Mouse (Mus musculus) stomach, postnatal 0 days (tissue): ENCODE measurements around the gene Abcb8. TPM values are rescaled to one million over a fixed set of nuclear protein-coding genes. Genes with fewer than 3 reads are reported as not detected.

ENCODE experiments used
- ATAC-seq: fragments of 200-750 bp; cut with Nextera tagmentation; 2 replicates; pipeline ENCODE4 v1.8.0; 2017; ENCODE audit not compliant: low FRiP score, low TSS enrichment
- DNase-seq: peaks from one replicate; pipeline ENCODE4 v3.0.0-alpha.2; 2016; ENCODE audit warnings: low spot score
- H3K27ac ChIP-seq: fragments of 300-500 bp; sonication (generic); replicated peaks from 2 replicates; pipeline ENCODE4 v1.5.1; 2014; ENCODE audit warnings: mild to moderate bottlenecking, control low read depth
- H3K27me3 ChIP-seq: fragments of 300-500 bp; sonication (generic); 2 replicates; pipeline ENCODE4 v1.6.1; 2014; ENCODE audit warnings: low read length; ENCODE audit not compliant: control insufficient read depth, insufficient read depth
- H3K36me3 ChIP-seq: fragments of 300-500 bp; sonication (generic); 2 replicates; pipeline ENCODE4 v1.6.1; 2014; ENCODE audit warnings: low read length, mixed read lengths; ENCODE audit not compliant: control insufficient read depth, insufficient read depth
- H3K4me1 ChIP-seq: fragments of 300-500 bp; sonication (generic); replicated peaks from 2 replicates; pipeline ENCODE4 v1.6.1; 2014; ENCODE audit warnings: antibody characterized with exemption; ENCODE audit not compliant: control insufficient read depth, insufficient read depth
- H3K4me2 ChIP-seq: fragments of 300-500 bp; sonication (generic); replicated peaks from 2 replicates; pipeline ENCODE4 v1.6.1; 2014; ENCODE audit warnings: low read depth, mild to moderate bottlenecking, control low read depth, moderate library complexity
- H3K4me3 ChIP-seq: fragments of 300-500 bp; sonication (generic); 2 replicates; pipeline ENCODE4 v1.5.1; 2014; ENCODE audit warnings: low read depth, low read length, control low read depth
- H3K9ac ChIP-seq: fragments of 300-500 bp; sonication (generic); 2 replicates; pipeline ENCODE4 v1.6.1; 2014; ENCODE audit warnings: mild to moderate bottlenecking, low read length, control low read depth, mixed read lengths
- H3K9me3 ChIP-seq: fragments of 300-500 bp; sonication (generic); 2 replicates; pipeline ENCODE4 v1.6.1; 2016; ENCODE audit warnings: low read length; ENCODE audit not compliant: control insufficient read depth
- CTCF ChIP-seq: IDR thresholded peaks from 2 replicates; pipeline ENCODE4 v1.5.1; 2016; ENCODE audit warnings: antibody characterized with exemption, low read depth, mild to moderate bottlenecking, moderate library complexity
- EP300 ChIP-seq: optimal IDR thresholded peaks from 2 replicates; pipeline ENCODE3; 2016; ENCODE audit warnings: antibody characterized with exemption
- WGBS: fragments of 180-500 bp; shearing (Covaris S2); extraction: QIAGEN DNeasy Blood & Tissue Kit; methylation state at CpG from one replicate; pipeline ENCODE4 v1.1.7; 2014; 5-methylcytosine and 5-hydroxymethylcytosine counted together
- polyA plus RNA-seq: library from polyadenylated mRNA; unstranded; fragments of >200 nt; fragmentation: Nextera tagmentation; extraction: Ambion mirVana; gene quantifications from 2 replicates; pipeline ENCODE4 v1.2.1, GENCODE M21; 2015

The Abcb8 gene
- polyA plus RNA-seq, 1 experiment from 2014 or later = 29.3 TPM

DNA sequence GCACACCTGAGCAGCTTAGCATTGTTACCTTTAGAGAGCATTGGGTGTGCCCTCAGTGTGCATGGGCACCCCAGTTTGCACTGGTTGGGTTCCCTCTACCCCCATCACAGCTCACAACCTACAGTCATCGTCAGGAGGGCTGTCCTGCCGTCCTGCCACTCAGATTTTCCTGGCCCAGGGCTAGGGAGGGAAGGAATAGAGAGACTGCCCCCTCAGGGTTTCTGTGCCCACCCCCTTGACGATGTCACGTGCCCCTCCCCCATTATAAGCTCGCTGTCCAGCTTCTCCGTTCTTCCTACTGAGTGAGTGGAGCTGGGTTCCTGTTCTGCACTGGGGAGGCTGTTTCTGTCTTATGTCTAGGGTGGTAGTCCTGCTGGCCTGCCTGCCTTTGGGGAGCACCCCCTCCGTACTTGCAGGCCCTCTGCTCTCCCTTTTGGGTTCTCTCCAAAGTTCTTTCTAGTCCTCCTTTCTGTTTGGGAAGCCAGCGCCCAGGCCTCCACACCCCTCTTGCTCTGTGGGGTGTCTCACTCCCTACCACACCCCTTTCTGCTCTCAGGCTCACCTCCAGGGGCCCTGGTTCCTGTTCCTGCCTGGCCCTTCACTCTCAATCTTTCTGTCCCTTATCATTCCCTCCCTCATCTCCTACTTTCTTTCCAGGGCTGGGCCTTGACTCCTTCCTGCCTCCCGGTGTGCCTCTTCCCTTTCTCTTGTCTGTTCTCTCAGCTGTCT, 33.3 kb downstream of the Abcb8 start:
- Histone ChIP-seq H3K9ac (peak overlapping the region; percentile 76), H3K9me3 (no peaks in the 10 kb centered on the region), H3K4me2 (peak overlapping the region; percentile 88), H3K36me3 (peaks cover 20% of the 10 kb centered on the region), H3K27me3 (no peaks in the 10 kb centered on the region), H3K4me3 (peak overlapping the region; percentile 68), H3K27ac (peak overlapping the region; percentile 94), H3K4me1 (no peaks in the 10 kb centered on the region; the same call in none of the 2 replicates)
- ATAC-seq (no peak), DNase-seq (peak; percentile 58)
- WGBS = 17% methylated on average over 9 of the region's 9 CpGs
- TF ChIP-seq CTCF = no peak
- TF ChIP-seq EP300 = no peak

DNA sequence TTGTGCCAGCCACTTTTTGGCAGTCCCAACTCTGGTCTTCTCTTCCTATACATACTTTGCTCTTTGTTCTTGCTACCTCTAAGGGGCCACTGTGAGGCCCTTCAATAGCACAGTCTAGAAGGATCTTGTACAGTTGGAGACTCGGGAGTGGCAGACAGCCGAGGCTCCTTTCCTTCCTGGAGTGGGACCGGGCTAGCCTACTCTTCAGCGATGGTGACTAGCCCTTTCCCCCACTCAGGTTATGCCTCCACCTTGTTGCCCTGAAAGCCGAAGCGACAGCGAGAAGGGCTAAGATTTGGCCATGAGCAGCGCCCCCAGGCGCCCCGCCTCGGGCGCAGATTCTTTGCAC, 33.8 kb downstream of the Abcb8 start:
- Histone ChIP-seq H3K4me3 (no peak overlapping the region; the same call in 1 of the 2 replicates), H3K9me3 (no peaks in the 10 kb centered on the region), H3K4me2 (peak overlapping the region; percentile 88), H3K36me3 (peaks cover 25% of the 10 kb centered on the region), H3K27ac (peak overlapping the region; percentile 94), H3K27me3 (no peaks in the 10 kb centered on the region), H3K9ac (0 out of 2 replicates have a peak overlapping the region, but pooled peaks have one; percentile 76), H3K4me1 (no peaks in the 10 kb centered on the region; the same call in none of the 2 replicates)
- DNase-seq (peak; percentile 51), ATAC-seq (no peak)
- WGBS = 28% methylated on average over 12 of the region's 12 CpGs
- 0 out of 2 replicates have a peak, but pooled peaks have one; percentile 9 for TF ChIP-seq CTCF
- TF ChIP-seq EP300 = no peak

- H3K27me3 ChIP-seq = no peaks in the 10 kb centered on the region
- DNase-seq = peak; percentile 94
- H3K4me3 ChIP-seq = peak overlapping the region; percentile 30
- H3K9me3 ChIP-seq = no peaks in the 10 kb centered on the region
- WGBS = 18% methylated on average over 14 of the region's 15 CpGs
- no peak for TF ChIP-seq EP300
- TF ChIP-seq CTCF = no peak
- peak overlapping the region; percentile 79 for H3K27ac ChIP-seq
- peaks cover 31% of the 10 kb centered on the region for H3K36me3 ChIP-seq
- ATAC-seq = peak; percentile 56
- peak overlapping the region; percentile 38 for H3K9ac ChIP-seq
- no peaks in the 10 kb centered on the region; the same call in none of the 2 replicates for H3K4me1 ChIP-seq
- H3K4me2 ChIP-seq = peak overlapping the region; percentile 88
Measured at GRCm38 (mm10) chr5:24427981-24428402, 34.5 kb downstream of the Abcb8 start.

DNA sequence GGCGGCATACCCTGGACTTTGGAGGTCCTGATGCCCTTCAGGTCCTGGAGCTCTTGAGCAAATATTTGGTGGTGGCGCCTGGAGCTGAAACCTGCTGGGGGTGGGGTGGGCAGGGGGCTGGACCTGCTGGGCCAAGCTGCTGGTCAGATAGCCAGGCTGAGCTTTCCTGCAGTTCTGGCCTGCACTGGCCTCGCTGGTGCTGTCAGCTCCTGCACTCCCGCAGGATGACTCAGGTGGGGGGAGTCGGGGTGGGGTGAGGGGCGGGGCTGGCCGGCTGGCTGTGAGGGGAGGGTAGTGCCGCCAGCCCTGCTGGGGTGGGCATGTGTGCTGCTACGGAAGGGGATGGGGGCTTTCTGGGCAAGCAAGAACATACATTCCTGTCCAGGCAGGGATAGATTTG, 35.1 kb downstream of the Abcb8 start:
- peak; percentile 79 for DNase-seq
- no peaks in the 10 kb centered on the region for H3K27me3 ChIP-seq
- no peak for TF ChIP-seq EP300
- TF ChIP-seq CTCF = no peak
- peak overlapping the region; percentile 30 for H3K4me3 ChIP-seq
- H3K4me2 ChIP-seq = peak overlapping the region; percentile 55
- peak overlapping the region; percentile 79; the same call in 1 of the 2 replicates for H3K27ac ChIP-seq
- peak overlapping the region; percentile 38 for H3K9ac ChIP-seq
- peaks cover 35% of the 10 kb centered on the region for H3K36me3 ChIP-seq
- H3K4me1 ChIP-seq = no peaks in the 10 kb centered on the region; the same call in none of the 2 replicates
- no peaks in the 10 kb centered on the region for H3K9me3 ChIP-seq
- WGBS = 22% methylated on average over 9 of the region's 9 CpGs
- ATAC-seq = no peak

- Histone ChIP-seq H3K4me3 (no peak overlapping the region), H3K9ac (no peak overlapping the region), H3K4me2 (no peak overlapping the region), H3K36me3 (peaks cover 52% of the 10 kb centered on the region), H3K27ac (no peak overlapping the region), H3K27me3 (no peaks in the 10 kb centered on the region), H3K4me1 (no peaks in the 10 kb centered on the region), H3K9me3 (no peaks in the 10 kb centered on the region)
- ATAC-seq (no peak), DNase-seq (no peak)
- 90% methylated on average over 8 of the region's 8 CpGs for WGBS
- no peak for TF ChIP-seq EP300
- TF ChIP-seq CTCF = no peak
Measured at GRCm38 (mm10) chr5:24433993-24434392, 40.5 kb downstream of the Abcb8 start.

DNA sequence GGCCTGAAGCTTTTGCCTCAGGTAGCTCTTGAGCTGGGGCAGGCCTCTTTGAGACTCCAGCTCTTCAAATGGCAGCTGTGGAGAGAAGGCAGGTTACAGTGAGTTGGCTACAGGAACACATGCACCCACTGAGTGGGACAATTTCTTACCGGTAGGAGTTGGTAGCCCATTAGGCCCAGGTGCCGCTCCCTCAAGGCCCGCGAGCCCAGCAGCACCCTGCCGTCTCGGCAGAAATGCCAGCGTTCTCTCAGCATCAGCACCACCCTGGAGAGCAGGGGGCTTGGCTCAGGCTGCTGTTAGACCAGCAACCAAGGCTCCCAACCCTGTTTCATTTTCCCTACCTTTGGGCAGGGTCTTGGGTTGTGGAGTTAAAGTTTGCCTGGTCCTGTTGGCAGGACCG, 47.7 kb downstream of the Abcb8 start:
- no peak overlapping the region for H3K4me3 ChIP-seq
- no peak for ATAC-seq
- peaks cover 5% of the 10 kb centered on the region for H3K4me1 ChIP-seq
- H3K9me3 ChIP-seq = no peaks in the 10 kb centered on the region
- TF ChIP-seq CTCF (no peak), EP300 (no peak)
- no peak overlapping the region for H3K9ac ChIP-seq
- peaks cover 27% of the 10 kb centered on the region for H3K36me3 ChIP-seq
- H3K27ac ChIP-seq = no peak overlapping the region
- no peaks in the 10 kb centered on the region for H3K27me3 ChIP-seq
- no peak for DNase-seq
- H3K4me2 ChIP-seq = no peak overlapping the region
- 92% methylated on average over 8 of the region's 8 CpGs for WGBS
